In the genomic region with DNA sequence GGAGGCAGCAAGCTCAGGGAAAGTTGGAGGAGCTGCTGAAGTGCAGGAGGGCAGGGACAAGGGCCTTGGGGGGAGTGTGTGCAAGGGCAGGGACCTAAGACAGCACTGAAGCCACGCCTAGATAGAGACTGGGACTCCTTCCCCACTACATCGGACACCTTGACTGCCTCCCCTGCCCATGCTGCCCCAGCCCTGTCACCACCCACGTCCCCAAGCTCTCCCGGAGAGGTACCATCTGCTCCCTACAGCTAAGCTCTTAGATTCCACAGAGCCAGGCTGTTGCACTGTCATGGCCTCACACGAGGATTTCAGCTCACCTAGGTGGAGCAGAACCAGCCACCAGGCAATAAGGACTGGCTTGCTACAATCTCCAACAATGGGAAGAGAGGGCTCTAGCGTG, we compare ENCODE assay signal across 11 mouse cellular contexts. TPM values are rescaled to one million over a fixed set of nuclear protein-coding genes. Genes with fewer than 3 reads are reported as not detected.
DNase-seq lines count a peak whose midpoint lies in the region; ATAC-seq lines count a peak whose summit lies in the region.
"Had no signal": no experiment of that assay in that cellular context is flagged by ENCODE, and none has a peak within 500 bp of the region (broad histone marks: within the 10 kb centered on the region; RNA-seq: fewer than 3 reads in every experiment).

No protein-coding gene starts in this region.

- H3K9me3 ChIP-seq in embryonic facial prominence, embryonic 12.5 days: no peaks in the 10 kb centered on the region
- H3K9me3 ChIP-seq in midbrain, embryonic 13.5 days: no peaks in the 10 kb centered on the region
- H3K9me3 ChIP-seq: heart, embryonic 15.5 days had no signal

- peak; percentile 61 for DNase-seq in layer of hippocampus, adult 11-12 months (ENCODE audit: low spot score)
- DNase-seq in layer of hippocampus, adult 9-10 months (ENCODE audit: low spot score): no peak
- peak; percentile 71 to 79 for DNase-seq in cerebellum, adult 18-20 months
- DNase-seq in spleen, postnatal 36 days (ENCODE audit: low spot score in 2 of 2): no peak
- DNase-seq: lung, embryonic 14.5 days had no signal

- no peaks in the 10 kb centered on the region for H3K27me3 ChIP-seq in embryonic facial prominence, embryonic 12.5 days
- H3K27me3 ChIP-seq in midbrain, embryonic 13.5 days: no peaks in the 10 kb centered on the region
- H3K27me3 ChIP-seq: heart, embryonic 15.5 days had no signal

- H3K36me3 ChIP-seq in embryonic facial prominence, embryonic 12.5 days: peaks cover 13% of the 10 kb centered on the region
- peaks cover 8% of the 10 kb centered on the region; the same call in 1 of the 2 replicates for H3K36me3 ChIP-seq in midbrain, embryonic 13.5 days
- H3K36me3 ChIP-seq: heart, embryonic 15.5 days had no signal

- WGBS in embryonic facial prominence, embryonic 12.5 days: 50% methylated on average over 6 of the region's 6 CpGs
- WGBS in midbrain, embryonic 13.5 days: 33% methylated on average over 6 of the region's 6 CpGs

- H3K4me2 ChIP-seq in embryonic facial prominence, embryonic 12.5 days (replicated peaks): no peak overlapping the region
- 0 out of 2 replicates have a peak overlapping the region, but pooled peaks have one; percentile 9 for H3K4me2 ChIP-seq in midbrain, embryonic 13.5 days (replicated peaks)
- H3K4me2 ChIP-seq: heart, embryonic 15.5 days; lung, embryonic 14.5 days had no signal

- H3K9ac ChIP-seq in embryonic facial prominence, embryonic 12.5 days: 0 out of 2 replicates have a peak overlapping the region, but pooled peaks have one; percentile 20
- peak overlapping the region; percentile 40; the same call in 1 of the 2 replicates for H3K9ac ChIP-seq in midbrain, embryonic 13.5 days (replicated peaks)
- H3K9ac ChIP-seq: heart, embryonic 15.5 days; lung, embryonic 14.5 days had no signal

- H3K4me1 ChIP-seq in embryonic facial prominence, embryonic 12.5 days: peaks cover 44% of the 10 kb centered on the region
- peaks cover 43% of the 10 kb centered on the region for H3K4me1 ChIP-seq in midbrain, embryonic 13.5 days (replicated peaks)

- ATAC-seq in embryonic facial prominence, embryonic 12.5 days (ENCODE audit: insufficient number of reproducible peaks, insufficient read depth, low FRiP score, low TSS enrichment): no peak
- ATAC-seq in midbrain, embryonic 13.5 days: no peak
- no peak for ATAC-seq in megakaryocyte-erythroid progenitor cell, adult 5-6 weeks (replicated peaks; ENCODE audit: low FRiP score, low TSS enrichment, poor library complexity, severe bottlenecking)
- ATAC-seq: activated CD4-positive, CD25-positive, alpha-beta regulatory T cell, adult 4 months had no signal

- H3K27ac ChIP-seq in embryonic facial prominence, embryonic 12.5 days: no peak overlapping the region
- H3K27ac ChIP-seq in midbrain, embryonic 13.5 days: peak overlapping the region; percentile 47; the same call in 1 of the 2 replicates
- H3K27ac ChIP-seq: heart, embryonic 15.5 days; kidney, postnatal 0 days had no signal

- no peak overlapping the region for H3K4me3 ChIP-seq in embryonic facial prominence, embryonic 12.5 days
- no peak overlapping the region for H3K4me3 ChIP-seq in midbrain, embryonic 13.5 days (replicated peaks)
- H3K4me3 ChIP-seq: heart, embryonic 15.5 days had no signal

RNA-seq across cellular contexts. Expression of a gene that starts 22.4 kb away (rescaled TPM):
- polyA plus RNA-seq in embryonic facial prominence, embryonic 12.5 days (2016; fragmentation: Nextera tagmentation; extraction: Ambion mirVana): 22.1 and 24.1 TPM in 2 replicates
- 33.9 and 36.1 TPM in 2 replicates for polyA plus RNA-seq in midbrain, embryonic 13.5 days (2015; fragmentation: Nextera tagmentation; extraction: Ambion mirVana)
- 15.6 and 21.7 TPM in 2 replicates for total RNA-seq in megakaryocyte-erythroid progenitor cell, adult 5-6 weeks (2014; fragmentation: Nextera tagmentation)
- total RNA-seq in megakaryocyte-erythroid progenitor cell, adult 5-6 weeks (2017): 1.1 and 1.3 TPM in 2 replicates

RNA-seq across cellular contexts. Expression of a gene that starts 43.6 kb away (rescaled TPM):
- 0.61 and 1.4 TPM in 2 replicates for polyA plus RNA-seq in embryonic facial prominence, embryonic 12.5 days (2016; fragmentation: Nextera tagmentation; extraction: Ambion mirVana)
- 0.21 and 0.42 TPM in 2 replicates for polyA plus RNA-seq in midbrain, embryonic 13.5 days (2015; fragmentation: Nextera tagmentation; extraction: Ambion mirVana)
- total RNA-seq in megakaryocyte-erythroid progenitor cell, adult 5-6 weeks (2014; fragmentation: Nextera tagmentation): 0.15 and 1.2 TPM in 2 replicates
- total RNA-seq in megakaryocyte-erythroid progenitor cell, adult 5-6 weeks (2017): 2.3 TPM in 1 of 2 replicates, not detected in the other

RNA-seq across cellular contexts. Expression of a gene that starts 59.8 kb away (rescaled TPM):
- polyA plus RNA-seq in embryonic facial prominence, embryonic 12.5 days (2016; fragmentation: Nextera tagmentation; extraction: Ambion mirVana): 27.7 and 29.6 TPM in 2 replicates
- 19.3 and 22.2 TPM in 2 replicates for polyA plus RNA-seq in midbrain, embryonic 13.5 days (2015; fragmentation: Nextera tagmentation; extraction: Ambion mirVana)
- 8.4 and 9.5 TPM in 2 replicates for total RNA-seq in megakaryocyte-erythroid progenitor cell, adult 5-6 weeks (2014; fragmentation: Nextera tagmentation)
- total RNA-seq in megakaryocyte-erythroid progenitor cell, adult 5-6 weeks (2017): 6.0 and 8.2 TPM in 2 replicates

Comparison
In these comparisons a context has a peak if more than half of its experiments do, and no peak if none do; other contexts are left out.
1. DNase-seq: peak in layer of hippocampus, adult 11-12 months (single experiment) and cerebellum, adult 18-20 months (2 of 2); none in layer of hippocampus, adult 9-10 months (single experiment) and spleen, postnatal 36 days (0 of 2).